Mouse (Mus musculus) heart, embryonic 11.5 days (tissue): ENCODE data around the gene Odf4. TPM values are rescaled to one million over a fixed set of nuclear protein-coding genes. Genes with fewer than 3 reads are reported as not detected.
A peak's percentile ranks its signal among the peaks of the same experiment; 100 is the strongest.

Experiments used
- ATAC-seq: fragments of 200-750 bp; cut with Nextera tagmentation; replicated peaks from 2 replicates; pipeline ENCODE4 v1.8.0; 2017; ENCODE audit warnings: moderate library complexity; ENCODE audit not compliant: insufficient number of reproducible peaks, low FRiP score, low TSS enrichment
- H3K27ac ChIP-seq: fragments of 300-500 bp; sonication (generic); 2 replicates; pipeline ENCODE4 v1.5.1; 2014; ENCODE audit warnings: mild to moderate bottlenecking, low read depth, low read length
- H3K27me3 ChIP-seq: fragments of 300-500 bp; sonication (generic); 2 replicates; pipeline ENCODE4 v1.6.1; 2014; ENCODE audit warnings: mild to moderate bottlenecking, low read length, mixed read lengths; ENCODE audit not compliant: control insufficient read depth, insufficient read depth
- H3K36me3 ChIP-seq: fragments of 300-500 bp; sonication (generic); 2 replicates; pipeline ENCODE4 v1.6.1; 2014; ENCODE audit warnings: mild to moderate bottlenecking, low read length, moderate library complexity, mixed read lengths; ENCODE audit not compliant: control insufficient read depth, insufficient read depth
- H3K4me1 ChIP-seq: fragments of 300-500 bp; sonication (generic); 2 replicates; pipeline ENCODE4 v1.6.1; 2014; ENCODE audit warnings: low read length; ENCODE audit not compliant: control insufficient read depth, insufficient read depth
- H3K4me2 ChIP-seq: fragments of 300-500 bp; sonication (generic); 2 replicates; pipeline ENCODE4 v1.6.1; 2014; ENCODE audit warnings: mild to moderate bottlenecking, moderate library complexity
- H3K4me3 ChIP-seq: fragments of 300-500 bp; sonication (generic); 2 replicates; pipeline ENCODE4 v1.5.1; 2014; ENCODE audit warnings: low read depth, low read length
- H3K9ac ChIP-seq: fragments of 300-500 bp; sonication (generic); 2 replicates; pipeline ENCODE4 v1.6.1; 2014; ENCODE audit warnings: mild to moderate bottlenecking, low read depth, low read length, moderate library complexity
- H3K9me3 ChIP-seq: fragments of 300-500 bp; sonication (generic); replicated peaks from 2 replicates; pipeline ENCODE4 v1.6.1; 2016; ENCODE audit warnings: low read length; ENCODE audit not compliant: control insufficient read depth
- WGBS: fragments of 180-500 bp; shearing (Covaris S2); extraction: QIAGEN DNeasy Blood & Tissue Kit; methylation state at CpG from one replicate; pipeline ENCODE4 v1.1.7; 2014; ENCODE audit not compliant: insufficient replicate concordance; 5-methylcytosine and 5-hydroxymethylcytosine counted together
- polyA plus RNA-seq: library from polyadenylated mRNA; unstranded; fragments of >200 nt; fragmentation: Nextera tagmentation; extraction: Ambion mirVana; gene quantifications from 2 replicates; pipeline ENCODE4 v1.2.1, GENCODE M21; 2014

Odf4 gene
- polyA plus RNA-seq, 1 experiment from 2014 or later: not detected

DNA sequence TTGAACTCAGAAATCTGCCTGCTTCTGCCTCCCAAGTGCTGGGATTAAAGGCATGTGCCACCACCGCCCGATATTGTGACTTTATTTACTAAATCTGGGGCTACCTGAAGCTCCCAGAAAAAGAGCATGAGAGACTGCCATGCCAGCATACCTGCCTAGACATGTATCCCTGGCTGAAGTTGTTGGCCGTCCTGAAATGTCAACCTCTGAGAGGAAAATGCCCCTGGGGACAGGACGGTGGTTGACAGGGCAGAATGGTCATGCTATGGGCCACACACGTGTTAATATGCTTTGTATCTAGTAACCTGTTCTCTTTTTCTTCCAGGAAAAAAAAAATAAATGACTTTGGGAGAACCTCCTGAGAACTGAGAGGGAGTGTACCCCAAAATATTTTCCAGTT, 40.8 kb downstream of the Odf4 start:
- no peak overlapping the region for H3K27ac ChIP-seq
- H3K36me3 ChIP-seq: no peaks in the 10 kb centered on the region
- no peak overlapping the region for H3K4me2 ChIP-seq
- H3K9me3 ChIP-seq: no peaks in the 10 kb centered on the region
- no peaks in the 10 kb centered on the region for H3K27me3 ChIP-seq
- no peak for ATAC-seq
- no peak overlapping the region for H3K9ac ChIP-seq
- no peaks in the 10 kb centered on the region for H3K4me1 ChIP-seq
- H3K4me3 ChIP-seq: no peak overlapping the region
- WGBS: 82% methylated on average over 5 of the region's 5 CpGs

DNA sequence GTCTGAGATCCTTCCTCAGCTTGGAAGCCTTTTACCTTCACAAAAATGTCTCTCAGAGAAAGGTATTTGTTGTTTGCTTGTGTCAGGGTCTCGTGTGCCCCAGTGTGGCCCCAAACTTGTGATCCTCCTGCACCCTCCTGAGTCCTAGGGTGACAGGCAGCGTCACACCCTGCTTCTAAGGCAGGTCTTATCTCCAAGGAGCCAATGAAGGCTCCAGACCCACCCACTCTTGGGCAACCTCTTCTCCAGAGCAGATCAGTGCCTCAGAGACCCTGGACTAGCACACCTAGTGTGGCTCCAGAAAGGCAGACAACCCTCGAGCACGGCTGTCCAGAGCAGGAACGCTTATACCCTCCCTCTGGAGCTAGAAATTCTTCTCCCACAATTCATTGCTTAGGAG, 42.5 kb downstream of the Odf4 start:
- H3K36me3 ChIP-seq: no peaks in the 10 kb centered on the region
- no peaks in the 10 kb centered on the region for H3K4me1 ChIP-seq
- H3K4me2 ChIP-seq: no peak overlapping the region
- H3K9ac ChIP-seq: no peak overlapping the region
- no peak overlapping the region for H3K4me3 ChIP-seq
- no peaks in the 10 kb centered on the region for H3K27me3 ChIP-seq
- H3K9me3 ChIP-seq: no peaks in the 10 kb centered on the region
- no peak for ATAC-seq
- H3K27ac ChIP-seq: no peak overlapping the region
- 65% methylated on average over 5 of the region's 5 CpGs for WGBS

DNA sequence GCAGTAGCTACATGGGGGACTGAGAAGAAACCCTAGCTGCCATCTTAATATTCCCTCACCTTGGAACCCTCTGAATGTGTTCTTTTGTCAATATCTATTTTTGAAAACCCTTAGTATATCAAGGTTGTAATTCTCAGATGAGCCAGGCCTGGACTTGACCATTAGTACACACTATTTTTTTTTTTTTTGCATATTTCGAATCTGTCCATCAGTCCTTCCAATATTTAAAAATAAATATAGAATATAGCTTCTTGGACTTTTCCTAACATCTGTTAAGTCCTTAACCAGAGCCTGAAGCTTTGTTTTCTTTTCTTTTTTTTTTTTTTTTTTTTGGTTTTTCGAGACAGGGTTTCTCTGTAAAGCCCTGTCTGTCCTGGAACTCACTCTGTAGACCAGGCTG, 43.0 kb downstream of the Odf4 start:
- 69% methylated on average over 2 of the region's 2 CpGs for WGBS
- Histone ChIP-seq H3K27ac (no peak overlapping the region), H3K4me1 (no peaks in the 10 kb centered on the region), H3K27me3 (no peaks in the 10 kb centered on the region), H3K4me2 (no peak overlapping the region), H3K36me3 (no peaks in the 10 kb centered on the region), H3K4me3 (no peak overlapping the region), H3K9me3 (no peaks in the 10 kb centered on the region), H3K9ac (no peak overlapping the region)
- no peak for ATAC-seq

DNA sequence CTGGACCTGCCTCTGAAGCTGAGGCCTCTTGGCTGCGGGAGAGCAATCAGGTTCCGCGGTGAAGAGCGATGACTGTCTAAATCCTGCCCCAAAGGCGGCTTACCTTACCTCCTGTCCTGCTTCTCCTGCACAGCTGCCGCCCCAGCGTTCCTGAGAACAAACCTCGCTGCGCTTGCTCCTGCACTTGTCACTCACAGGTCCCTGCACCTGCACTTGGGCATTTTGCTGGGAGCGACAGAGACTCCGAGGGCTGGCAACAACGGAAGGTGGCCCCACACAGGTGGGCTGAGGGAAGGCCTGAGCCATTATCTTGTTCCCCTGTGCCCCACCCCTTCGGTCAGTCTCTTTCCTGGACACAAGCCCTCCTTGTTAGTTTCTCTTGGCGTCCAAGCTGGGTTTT, 44.8 kb downstream of the Odf4 start:
- no peak overlapping the region for H3K4me2 ChIP-seq
- H3K4me3 ChIP-seq: no peak overlapping the region
- H3K36me3 ChIP-seq: no peaks in the 10 kb centered on the region
- H3K9ac ChIP-seq: 0 out of 2 replicates have a peak overlapping the region, but pooled peaks have one; percentile 1
- no peak for ATAC-seq
- H3K27ac ChIP-seq: no peak overlapping the region
- WGBS: 23% methylated on average over 14 of the region's 14 CpGs
- H3K27me3 ChIP-seq: no peaks in the 10 kb centered on the region
- no peaks in the 10 kb centered on the region for H3K9me3 ChIP-seq
- H3K4me1 ChIP-seq: no peaks in the 10 kb centered on the region

DNA sequence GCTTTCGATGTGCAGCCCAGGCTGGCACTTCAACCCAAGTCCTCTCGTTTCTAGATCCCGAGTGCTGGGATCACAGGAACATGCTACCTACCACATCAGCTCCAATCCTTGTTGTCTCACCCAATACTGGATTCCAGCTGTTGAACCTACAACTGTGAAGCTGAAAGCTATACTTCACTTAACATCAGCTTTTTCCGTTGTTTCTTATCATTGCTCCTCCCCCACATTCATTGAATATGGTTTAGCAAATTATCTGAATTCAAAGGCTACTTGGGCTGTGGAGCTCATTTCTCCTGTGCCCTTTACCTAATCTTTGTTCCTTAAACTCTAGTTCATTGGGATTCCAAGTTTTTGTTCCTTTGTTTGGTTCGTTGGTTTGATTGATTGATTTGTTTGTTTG, 48.1 kb downstream of the Odf4 start:
- no peaks in the 10 kb centered on the region for H3K36me3 ChIP-seq
- H3K9ac ChIP-seq: no peak overlapping the region
- H3K4me1 ChIP-seq: no peaks in the 10 kb centered on the region
- no peaks in the 10 kb centered on the region for H3K27me3 ChIP-seq
- H3K4me3 ChIP-seq: no peak overlapping the region
- WGBS: 76% methylated on average over 5 of the region's 5 CpGs
- ATAC-seq: no peak
- no peaks in the 10 kb centered on the region for H3K9me3 ChIP-seq
- no peak overlapping the region for H3K4me2 ChIP-seq
- H3K27ac ChIP-seq: no peak overlapping the region

DNA sequence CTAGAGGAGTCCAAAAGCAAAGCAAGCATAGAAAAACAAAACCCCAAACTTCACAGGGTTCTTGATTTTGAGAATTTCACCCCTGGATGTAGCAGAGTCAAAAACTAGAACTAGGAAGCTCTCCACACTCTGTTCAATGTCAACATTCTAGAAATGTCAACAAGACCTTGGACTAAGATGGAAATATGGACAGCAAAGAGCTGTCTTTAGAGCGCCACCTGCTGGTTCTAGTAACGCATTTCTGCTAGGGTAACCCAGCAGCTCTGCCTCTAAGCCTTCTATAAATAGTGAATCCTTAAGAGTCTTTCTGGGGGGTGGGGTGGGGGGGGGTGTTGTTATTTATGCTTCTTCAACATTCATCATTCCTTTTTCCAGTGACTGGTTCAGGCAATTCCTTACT, 52.0 kb downstream of the Odf4 start:
- no peak overlapping the region for H3K4me2 ChIP-seq
- no peak overlapping the region for H3K27ac ChIP-seq
- H3K4me3 ChIP-seq: no peak overlapping the region
- H3K9ac ChIP-seq: no peak overlapping the region
- no peaks in the 10 kb centered on the region for H3K36me3 ChIP-seq
- no peak for ATAC-seq
- H3K4me1 ChIP-seq: no peaks in the 10 kb centered on the region
- no peaks in the 10 kb centered on the region for H3K27me3 ChIP-seq
- H3K9me3 ChIP-seq: no peaks in the 10 kb centered on the region
- 0% methylated on average over 2 of the region's 2 CpGs for WGBS

Other genes starting within 250 kb of the Odf4 start
- gene Myh10, start 235.5 kb downstream of the Odf4 start, polyA plus RNA-seq: 150 and 190 TPM in 2 replicates
- gene Ndel1, start 55.2 kb downstream of the Odf4 start, polyA plus RNA-seq: 52.5 and 59.9 TPM in 2 replicates
- gene Rnf222, start 38.5 kb downstream of the Odf4 start, polyA plus RNA-seq: 0.11 and 0.18 TPM in 2 replicates
- gene Rpl26, start 25.5 kb downstream of the Odf4 start, polyA plus RNA-seq: 719 and 795 TPM in 2 replicates
- 9.0 and 12.3 TPM in 2 replicates for gene Arhgef15, start 30.4 kb upstream of the Odf4 start, polyA plus RNA-seq
- gene Slc25a35, start 41.0 kb upstream of the Odf4 start, polyA plus RNA-seq: 1.5 and 1.6 TPM in 2 replicates
- gene Rangrf, start 48.1 kb upstream of the Odf4 start, polyA plus RNA-seq: 67.0 and 70.6 TPM in 2 replicates
- 17.3 and 24.0 TPM in 2 replicates for gene Pfas, start 81.4 kb upstream of the Odf4 start, polyA plus RNA-seq
- gene Ctc1, start 88.8 kb upstream of the Odf4 start, polyA plus RNA-seq: 41.3 and 48.3 TPM in 2 replicates
- gene Aurkb, start 118.6 kb upstream of the Odf4 start, polyA plus RNA-seq: 89.2 and 89.6 TPM in 2 replicates
- 7.7 and 9.8 TPM in 2 replicates for gene Borcs6, start 132.6 kb upstream of the Odf4 start, polyA plus RNA-seq
- gene Tmem107, start 143.7 kb upstream of the Odf4 start, polyA plus RNA-seq: 26.4 and 28.2 TPM in 2 replicates
- 89.7 and 94.7 TPM in 2 replicates for gene Vamp2, start 161.4 kb upstream of the Odf4 start, polyA plus RNA-seq
- gene Per1, start 168.1 kb upstream of the Odf4 start, polyA plus RNA-seq: 6.2 and 6.3 TPM in 2 replicates
- gene Hes7, start 193.3 kb upstream of the Odf4 start, polyA plus RNA-seq: 0.35 and 0.64 TPM in 2 replicates
- gene 9130213A22Rik, start 195.5 kb upstream of the Odf4 start, polyA plus RNA-seq: 0.32 and 0.49 TPM in 2 replicates
- 0.37 and 0.39 TPM in 2 replicates for gene Aloxe3, start 198.8 kb upstream of the Odf4 start, polyA plus RNA-seq
- not detected in 2 replicates for gene Alox12b, start 229.9 kb upstream of the Odf4 start, polyA plus RNA-seq